Mouse (Mus musculus): Measurements from ENCODE around the gene Man2b1.
A peak's percentile ranks its signal among the peaks of the same experiment; 100 is the strongest.

The Man2b1 gene

GRCm38 (mm10) chr8:85083108-85083813 lies at the start of gene Man2b1:
Man2b1 (plus strand) TSS chr8:85083270.
- DNase-seq (ENCODE audit: low spot score) = peak; percentile 85

- DNase-seq (ENCODE audit: low spot score) = no peak
Observed at GRCm38 (mm10) chr8:85033867-85034266, 49.2 kb upstream of the Man2b1 start.

GRCm38 (mm10) chr8:85034764-85035163 lies 48.3 kb upstream of the Man2b1 start:
- peak; percentile 96 for DNase-seq (ENCODE audit: low spot score)

- DNase-seq (ENCODE audit: low spot score) = peak; percentile 49
Observed at GRCm38 (mm10) chr8:85035165-85035727, 47.8 kb upstream of the Man2b1 start.

- DNase-seq (ENCODE audit: low spot score) = no peak
Observed at GRCm38 (mm10) chr8:85035728-85036310, 47.3 kb upstream of the Man2b1 start.

GRCm38 (mm10) chr8:85036381-85036717 lies 46.7 kb upstream of the Man2b1 start:
- no peak for DNase-seq (ENCODE audit: low spot score)

GRCm38 (mm10) chr8:85036718-85037365 lies 46.2 kb upstream of the Man2b1 start, which contains the start of gene Tnpo2:
Tnpo2 (plus strand) TSS chr8:85036915.
- DNase-seq (ENCODE audit: low spot score) = peak; percentile 98

GRCm38 (mm10) chr8:85037366-85037680 lies 45.7 kb upstream of the Man2b1 start:
- peak; percentile 72 for DNase-seq (ENCODE audit: low spot score)

- DNase-seq (ENCODE audit: low spot score) = peak; percentile 68
Observed at GRCm38 (mm10) chr8:85037681-85038531, 45.2 kb upstream of the Man2b1 start.

GRCm38 (mm10) chr8:85043619-85044018 lies 39.5 kb upstream of the Man2b1 start:
- no peak for DNase-seq (ENCODE audit: low spot score)

- DNase-seq (ENCODE audit: low spot score) = no peak
Observed at GRCm38 (mm10) chr8:85057367-85057766, 25.7 kb upstream of the Man2b1 start.

- peak; percentile 95 for DNase-seq (ENCODE audit: low spot score)
Observed at GRCm38 (mm10) chr8:85059879-85060616, 23.0 kb upstream of the Man2b1 start, which contains the start of gene Fbxw9. Fbxw9 (plus strand) TSS chr8:85060055.

GRCm38 (mm10) chr8:85062603-85063002 lies 20.5 kb upstream of the Man2b1 start:
- DNase-seq (ENCODE audit: low spot score) = no peak

- DNase-seq (ENCODE audit: low spot score) = no peak
Observed at GRCm38 (mm10) chr8:85065213-85065612, 17.9 kb upstream of the Man2b1 start.

GRCm38 (mm10) chr8:85067155-85067554 lies 15.9 kb upstream of the Man2b1 start:
- DNase-seq (ENCODE audit: low spot score) = no peak

GRCm38 (mm10) chr8:85067982-85068381 lies 15.1 kb upstream of the Man2b1 start, which contains the start of gene Gm5741:
Gm5741 (minus strand) TSS chr8:85067982.
- no peak for DNase-seq (ENCODE audit: low spot score)

- peak; percentile 23 for DNase-seq (ENCODE audit: low spot score)
Observed at GRCm38 (mm10) chr8:85071041-85071440, 12.0 kb upstream of the Man2b1 start.

- DNase-seq (ENCODE audit: low spot score) = peak; percentile 98
Observed at GRCm38 (mm10) chr8:85071514-85072281, 11.4 kb upstream of the Man2b1 start, which contains the start of gene Dhps. Dhps (plus strand) TSS chr8:85071757.

GRCm38 (mm10) chr8:85072364-85072929 lies 10.6 kb upstream of the Man2b1 start:
- DNase-seq (ENCODE audit: low spot score) = no peak

- no peak for DNase-seq (ENCODE audit: low spot score)
Observed at GRCm38 (mm10) chr8:85073041-85073612, 9.9 kb upstream of the Man2b1 start.

All from embryo, embryonic 10 days (tissue).